Mouse (Mus musculus) kidney, postnatal 0 days (tissue): ENCODE measurements around the gene Madcam1. TPM values are rescaled to one million over a fixed set of nuclear protein-coding genes. Genes with fewer than 3 reads are reported as not detected.
A peak's percentile ranks its signal among the peaks of the same experiment; 100 is the strongest.

ENCODE experiments used
- ATAC-seq: fragments of 200-750 bp; cut with Nextera tagmentation; replicated peaks from 2 replicates; pipeline ENCODE4 v1.8.0; 2017; ENCODE audit warnings: low read depth, moderate number of reproducible peaks, moderate TSS enrichment, moderate library complexity; ENCODE audit not compliant: low FRiP score
- DNase-seq: peaks from one replicate; pipeline ENCODE4 v3.0.0-alpha.2; 2016; ENCODE audit warnings: low spot score
- H3K27ac ChIP-seq: fragments of 300-500 bp; sonication (generic); 2 replicates; pipeline ENCODE4 v1.5.1; 2014; ENCODE audit warnings: mild to moderate bottlenecking
- H3K27me3 ChIP-seq: fragments of 300-500 bp; sonication (generic); 2 replicates; pipeline ENCODE4 v1.6.1; 2014; ENCODE audit warnings: low read length, mixed read lengths; ENCODE audit not compliant: insufficient read depth
- H3K36me3 ChIP-seq: fragments of 300-500 bp; sonication (generic); 2 replicates; pipeline ENCODE4 v1.6.1; 2014; ENCODE audit warnings: low read length, mixed read lengths; ENCODE audit not compliant: insufficient read depth
- H3K4me1 ChIP-seq: fragments of 300-500 bp; sonication (generic); replicated peaks from 2 replicates; pipeline ENCODE4 v1.6.1; 2014; ENCODE audit warnings: antibody characterized with exemption, low read length, mixed read lengths; ENCODE audit not compliant: insufficient read depth
- H3K4me2 ChIP-seq: fragments of 300-500 bp; sonication (generic); 2 replicates; pipeline ENCODE4 v1.6.1; 2014; ENCODE audit warnings: mild to moderate bottlenecking, low read length, moderate library complexity, mixed read lengths
- H3K4me3 ChIP-seq: fragments of 300-500 bp; sonication (generic); replicated peaks from 2 replicates; pipeline ENCODE4 v1.5.1; 2014; ENCODE audit warnings: low read depth, low read length
- H3K9ac ChIP-seq: fragments of 300-500 bp; sonication (generic); 2 replicates; pipeline ENCODE4 v1.6.1; 2014; ENCODE audit warnings: low read depth, low read length
- H3K9me3 ChIP-seq: fragments of 300-500 bp; sonication (generic); replicated peaks from 2 replicates; pipeline ENCODE4 v1.6.1; 2016; ENCODE audit warnings: low read length, inconsistent platforms, mixed read lengths
- CTCF ChIP-seq: IDR thresholded peaks from 2 replicates; pipeline ENCODE4 v1.5.1; 2016; ENCODE audit warnings: antibody characterized with exemption, low read depth, mild to moderate bottlenecking, moderate library complexity
- WGBS: fragments of 180-500 bp; shearing (Covaris S2); extraction: QIAGEN DNeasy Blood & Tissue Kit; methylation state at CpG from one replicate; pipeline ENCODE4 v1.1.7; 2014; 5-methylcytosine and 5-hydroxymethylcytosine counted together
- polyA plus RNA-seq: library from polyadenylated mRNA; unstranded; fragments of >200 nt; fragmentation: Nextera tagmentation; extraction: Ambion mirVana; gene quantifications from 2 replicates; pipeline ENCODE4 v1.2.1, GENCODE M21; 2015

Gene Madcam1
- polyA plus RNA-seq: 1.5 TPM in 2 replicates

- ATAC-seq (no peak; the same call in 1 of the 2 replicates), DNase-seq (peak; percentile 85)
- Histone ChIP-seq H3K27me3 (no peaks in the 10 kb centered on the region), H3K4me3 (no peak within 1 kb of the TSS), H3K4me2 (no peak within 1 kb of the TSS), H3K4me1 (no peaks in the 10 kb centered on the region; the same call in 1 of the 2 replicates), H3K9me3 (no peaks in the 10 kb centered on the region), H3K36me3 (no peaks in the 10 kb centered on the region), H3K9ac (no peak within 1 kb of the TSS), H3K27ac (no peak within 1 kb of the TSS)
- TF ChIP-seq CTCF: peak; percentile 93
- WGBS: 12% methylated on average over 13 of the region's 13 CpGs
These were observed at the start of gene Madcam1 for GRCm38 (mm10) chr10:79664131-79664665. Madcam1 (plus strand) TSS chr10:79664559.

DNA sequence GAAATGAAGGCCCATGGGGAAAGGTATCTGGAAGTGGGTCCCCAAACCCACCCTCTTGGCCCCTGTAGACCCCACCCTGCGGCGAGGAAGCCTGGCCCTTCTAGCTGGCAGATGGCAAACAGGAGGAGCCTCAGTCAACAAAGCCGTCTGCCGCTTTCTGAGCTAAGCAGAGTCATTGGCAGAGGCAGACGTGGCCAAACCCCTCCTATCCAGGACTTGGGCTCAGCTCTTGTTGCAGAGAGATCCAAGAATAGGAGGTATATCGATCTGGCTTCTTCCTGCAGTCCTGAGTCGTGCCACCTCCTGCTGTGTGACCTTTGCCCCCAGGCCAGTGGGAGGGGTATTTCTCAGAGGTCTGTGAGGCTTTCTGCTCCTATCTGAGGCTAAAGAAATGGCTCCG is 48.5 kb upstream of the Madcam1 start:
- no peak overlapping the region for H3K4me3 ChIP-seq
- H3K4me2 ChIP-seq: no peak overlapping the region
- peaks cover 20% of the 10 kb centered on the region; the same call in 1 of the 2 replicates for H3K27me3 ChIP-seq
- no peak for ATAC-seq
- no peak overlapping the region for H3K27ac ChIP-seq
- peaks cover 10% of the 10 kb centered on the region; the same call in 1 of the 2 replicates for H3K4me1 ChIP-seq
- H3K9me3 ChIP-seq: no peaks in the 10 kb centered on the region
- DNase-seq: no peak
- no peaks in the 10 kb centered on the region for H3K36me3 ChIP-seq
- TF ChIP-seq CTCF: no peak
- H3K9ac ChIP-seq: no peak overlapping the region
- WGBS: 16% methylated on average over 8 of the region's 8 CpGs

- H3K27ac ChIP-seq: no peak overlapping the region
- ATAC-seq: no peak
These were observed 48.0 kb upstream of the Madcam1 start for GRCm38 (mm10) chr10:79616376-79616775.

GRCm38 (mm10) chr10:79623950-79624349 is 40.4 kb upstream of the Madcam1 start:
- no peak for TF ChIP-seq CTCF
- Histone ChIP-seq H3K36me3 (no peaks in the 10 kb centered on the region), H3K4me3 (no peak overlapping the region), H3K4me2 (no peak overlapping the region), H3K9ac (no peak overlapping the region), H3K27ac (no peak overlapping the region), H3K9me3 (no peaks in the 10 kb centered on the region), H3K27me3 (no peaks in the 10 kb centered on the region), H3K4me1 (no peaks in the 10 kb centered on the region)
- DNase-seq: no peak
- no peak for ATAC-seq
- WGBS: 69% methylated on average over 12 of the region's 12 CpGs

More at GRCm38 (mm10) chr10:79616376-79616775, 48.0 kb upstream of the Madcam1 start:
- TF ChIP-seq CTCF: no peak
- no peaks in the 10 kb centered on the region for H3K9me3 ChIP-seq
- H3K4me3 ChIP-seq: no peak overlapping the region
- H3K27me3 ChIP-seq: peaks cover 20% of the 10 kb centered on the region; the same call in 1 of the 2 replicates
- 90% methylated on average over 5 of the region's 5 CpGs for WGBS
- no peak for DNase-seq
- H3K4me2 ChIP-seq: no peak overlapping the region
- H3K9ac ChIP-seq: no peak overlapping the region
- H3K36me3 ChIP-seq: no peaks in the 10 kb centered on the region
- H3K4me1 ChIP-seq: peaks cover 10% of the 10 kb centered on the region; the same call in 1 of the 2 replicates

DNA sequence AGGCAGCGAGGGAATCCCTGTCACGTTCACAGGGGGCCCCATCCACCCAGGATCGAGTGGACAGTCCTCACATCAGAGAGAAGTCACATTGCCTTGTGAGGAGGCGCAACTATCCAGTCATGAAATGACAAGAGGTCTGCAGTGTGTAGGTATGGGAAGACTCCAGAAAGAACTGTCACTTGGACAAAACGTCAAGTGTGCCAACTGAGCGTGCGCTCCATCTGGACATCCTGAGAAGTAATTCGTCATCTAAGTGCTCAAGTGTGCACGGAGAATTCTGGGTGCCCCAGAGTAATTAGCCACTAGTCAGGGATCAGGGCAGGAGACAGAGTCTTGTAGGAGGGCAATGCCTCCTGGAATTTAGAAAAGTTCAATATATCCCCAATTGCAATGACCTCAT is 39.0 kb upstream of the Madcam1 start:
- no peak for ATAC-seq
- Histone ChIP-seq H3K9ac (no peak overlapping the region), H3K9me3 (no peaks in the 10 kb centered on the region), H3K4me1 (no peaks in the 10 kb centered on the region), H3K27ac (no peak overlapping the region), H3K36me3 (no peaks in the 10 kb centered on the region), H3K4me2 (no peak overlapping the region), H3K27me3 (no peaks in the 10 kb centered on the region), H3K4me3 (no peak overlapping the region)
- WGBS: 73% methylated on average over 9 of the region's 9 CpGs
- DNase-seq: no peak
- TF ChIP-seq CTCF: no peak

GRCm38 (mm10) chr10:79626156-79626555 is 38.2 kb upstream of the Madcam1 start:
- H3K27me3 ChIP-seq: no peaks in the 10 kb centered on the region
- no peak overlapping the region for H3K9ac ChIP-seq
- H3K9me3 ChIP-seq: no peaks in the 10 kb centered on the region
- H3K36me3 ChIP-seq: no peaks in the 10 kb centered on the region
- ATAC-seq (no peak), DNase-seq (no peak)
- H3K4me2 ChIP-seq: no peak overlapping the region
- H3K4me1 ChIP-seq: no peaks in the 10 kb centered on the region
- H3K27ac ChIP-seq: no peak overlapping the region
- TF ChIP-seq CTCF: no peak
- 77% methylated on average over 10 of the region's 10 CpGs for WGBS
- no peak overlapping the region for H3K4me3 ChIP-seq

DNA sequence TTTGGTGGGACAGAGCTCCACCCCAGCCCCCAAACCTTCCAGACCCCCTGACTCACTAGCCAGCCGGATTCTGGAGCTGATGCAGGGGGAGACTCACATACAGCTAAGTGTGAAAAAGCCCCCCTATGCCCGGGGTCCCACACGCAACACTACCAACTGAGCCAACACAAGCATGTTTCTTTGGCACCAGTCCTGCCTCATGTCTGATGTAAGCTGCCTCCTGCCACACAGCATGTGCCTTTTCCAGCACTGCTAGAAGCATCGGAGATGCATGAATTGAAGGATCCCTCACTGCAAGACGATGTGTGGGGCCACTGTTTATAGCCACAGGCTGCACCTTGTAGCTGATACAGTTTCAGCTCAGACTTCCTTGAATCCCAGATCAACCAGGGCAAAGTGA is 36.0 kb upstream of the Madcam1 start:
- H3K9ac ChIP-seq: no peak overlapping the region
- 88% methylated on average over 5 of the region's 5 CpGs for WGBS
- H3K9me3 ChIP-seq: no peaks in the 10 kb centered on the region
- no peak overlapping the region for H3K27ac ChIP-seq
- no peaks in the 10 kb centered on the region for H3K27me3 ChIP-seq
- no peak overlapping the region for H3K4me2 ChIP-seq
- ATAC-seq: no peak
- H3K4me1 ChIP-seq: no peaks in the 10 kb centered on the region
- no peak for TF ChIP-seq CTCF
- no peaks in the 10 kb centered on the region for H3K36me3 ChIP-seq
- DNase-seq: no peak
- H3K4me3 ChIP-seq: no peak overlapping the region
